Mouse (Mus musculus): ENCODE measurements around the gene 3110082I17Rik.

- TF ChIP-seq POLR2A (IDR thresholded peaks at IDR 0.05; ENCODE audit: borderline replicate concordance, insufficient read depth, low read length) (no peak), CTCF (IDR thresholded peaks at IDR 0.05; ENCODE audit: borderline replicate concordance, insufficient read depth, low read depth, low read length) (no peak)
Observed at GRCm38 (mm10) chr5:139332590-139333272, 127.6 kb downstream of the 3110082I17Rik start.
